Mouse (Mus musculus) CH12.LX (cell line): ENCODE data around the gene Aspscr1. TPM values are rescaled to one million over a fixed set of nuclear protein-coding genes. Genes with fewer than 3 reads are reported as not detected.
A peak's percentile ranks its signal among the peaks of the same experiment; 100 is the strongest.

ENCODE experiments used
- DNase-seq: peaks from one replicate; pipeline ENCODE4 v3.0.0-alpha.2; 2013; ENCODE audit errors: extremely low read depth
- H3K27ac ChIP-seq: 2 replicates; pipeline ENCODE4 v1.5.1; 2012; ENCODE audit warnings: low read depth, mild to moderate bottlenecking, control low read depth, moderate library complexity; ENCODE audit not compliant: insufficient read depth
- H3K27me3 ChIP-seq: replicated peaks from 2 replicates; pipeline ENCODE3; 2012; ENCODE audit warnings: inconsistent platforms
- H3K36me3 ChIP-seq, 2 experiments: replicated peaks in 1 of 2; 2 replicates each; pipeline versions ENCODE3 to v1.6.1; 2012; ENCODE audit warnings: inconsistent platforms in 1 of 2, low read length in 1 of 2, mild to moderate bottlenecking in 1 of 2, mixed read lengths in 1 of 2, moderate library complexity in 1 of 2; ENCODE audit not compliant: control insufficient read depth in 1 of 2, insufficient read depth in 1 of 2
- H3K4me1 ChIP-seq, 2 experiments: 2 replicates each; pipeline ENCODE4 v1.6.1; 2012; ENCODE audit warnings: inconsistent platforms in 1 of 2, moderate library complexity in 1 of 2; ENCODE audit not compliant: insufficient read depth in 2 of 2, control insufficient read depth in 1 of 2
- H3K4me2 ChIP-seq: 2 replicates; pipeline ENCODE4 v1.6.1; 2012; ENCODE audit warnings: low read depth, mild to moderate bottlenecking, control low read depth; ENCODE audit not compliant: poor library complexity, insufficient read depth, severe bottlenecking
- H3K4me3 ChIP-seq, 3 experiments: fragments of 150-350 bp in 1 of 3; sonication (generic) in 1 of 3; replicated peaks in 1 of 3; 2 replicates each; pipeline versions ENCODE3 to v1.5.1; 2011 to 2012; ENCODE audit warnings: low read depth in 2 of 3, low read length in 2 of 3, mild to moderate bottlenecking in 2 of 3, moderate library complexity in 2 of 3, control low read depth in 1 of 3, improper control_type of control experiment in 1 of 3, inconsistent platforms in 1 of 3, mixed read lengths in 1 of 3; ENCODE audit not compliant: poor library complexity in 1 of 3
- H3K79me2 ChIP-seq: replicated peaks from 2 replicates; pipeline ENCODE4 v1.6.1; 2012; ENCODE audit warnings: mild to moderate bottlenecking, moderate library complexity; ENCODE audit not compliant: control insufficient read depth, poor library complexity, insufficient read depth, severe bottlenecking; ENCODE audit errors: extremely low read depth
- H3K9ac ChIP-seq: 2 replicates; pipeline ENCODE4 v1.6.1; 2012; ENCODE audit warnings: low read depth, mild to moderate bottlenecking, control low read depth, moderate library complexity; ENCODE audit not compliant: insufficient read depth
- H3K9me3 ChIP-seq: replicated peaks from 2 replicates; pipeline ENCODE3; 2012; ENCODE audit warnings: low read length, inconsistent platforms, mixed read lengths
- BHLHE40 ChIP-seq: IDR thresholded peaks from 2 replicates; pipeline ENCODE4 v1.6.1; 2011; ENCODE audit warnings: mild to moderate bottlenecking, low read depth, low read length, improper control_type of control experiment
- CHD2 ChIP-seq: IDR thresholded peaks from 2 replicates; pipeline ENCODE4 v1.6.1; 2011; ENCODE audit warnings: low read length, improper control_type of control experiment
- CTCF ChIP-seq, 2 experiments: IDR thresholded peaks in 1 of 2; conservative IDR thresholded peaks in 1 of 2; 2 replicates each; pipeline ENCODE4 v1.5.1; 2011 to 2012; ENCODE audit warnings: low read depth in 2 of 2, low read length in 2 of 2, improper control_type of control experiment in 1 of 2, inconsistent platforms in 1 of 2, mild to moderate bottlenecking in 1 of 2, moderate library complexity in 1 of 2
- E2F4 ChIP-seq: IDR thresholded peaks from 2 replicates; pipeline ENCODE4 v1.6.1; 2011; ENCODE audit warnings: low read depth, low read length, improper control_type of control experiment; ENCODE audit not compliant: insufficient replicate concordance
- ELF1 ChIP-seq: IDR thresholded peaks from 2 replicates; pipeline ENCODE4 v1.6.1; 2014; ENCODE audit warnings: low read depth, mild to moderate bottlenecking, inconsistent platforms, low read length, improper control_type of control experiment
- GABPA ChIP-seq: IDR thresholded peaks from 2 replicates; pipeline ENCODE4 v1.6.1; 2012; ENCODE audit warnings: low read depth, low read length, improper control_type of control experiment, inconsistent platforms; ENCODE audit not compliant: insufficient replicate concordance
- HCFC1 ChIP-seq: IDR thresholded peaks from 2 replicates; pipeline ENCODE4 v1.6.1; 2012; ENCODE audit warnings: low read depth, mild to moderate bottlenecking, inconsistent platforms, low read length, improper control_type of control experiment
- IRF4 ChIP-seq: IDR thresholded peaks from 2 replicates; pipeline ENCODE4 v1.6.1; 2014; ENCODE audit warnings: low read depth, mild to moderate bottlenecking, inconsistent platforms, low read length, improper control_type of control experiment
- KAT2A ChIP-seq: IDR thresholded peaks from 2 replicates; pipeline ENCODE4 v1.6.1; 2012; ENCODE audit warnings: low read length, improper control_type of control experiment, inconsistent platforms; ENCODE audit not compliant: insufficient replicate concordance
- MAZ ChIP-seq: IDR thresholded peaks from 2 replicates; pipeline ENCODE4 v1.6.1; 2012; ENCODE audit warnings: low read depth, mild to moderate bottlenecking, inconsistent platforms, low read length, improper control_type of control experiment, moderate library complexity
- MXI1 ChIP-seq: IDR thresholded peaks from 2 replicates; pipeline ENCODE4 v1.6.1; 2011; ENCODE audit warnings: mild to moderate bottlenecking, low read depth, low read length, improper control_type of control experiment
- MYC ChIP-seq: IDR thresholded peaks from 2 replicates; pipeline ENCODE4 v1.6.1; 2011; ENCODE audit warnings: low read depth, mild to moderate bottlenecking, improper control_type of control experiment, low read length
- NELFE ChIP-seq: IDR thresholded peaks from 2 replicates; pipeline ENCODE4 v1.6.1; 2011; ENCODE audit warnings: low read depth, low read length, improper control_type of control experiment
- NRF1 ChIP-seq: IDR thresholded peaks from 2 replicates; pipeline ENCODE4 v1.6.1; 2014; ENCODE audit warnings: low read depth, mild to moderate bottlenecking, inconsistent platforms, low read length, improper control_type of control experiment, moderate library complexity
- PAX5 ChIP-seq: IDR thresholded peaks from 2 replicates; pipeline ENCODE4 v1.6.1; 2012; ENCODE audit warnings: low read length, inconsistent platforms, mixed read lengths
- POLR2A ChIP-seq: IDR thresholded peaks from 2 replicates; pipeline ENCODE4 v1.6.1; 2011; ENCODE audit warnings: low read depth, mild to moderate bottlenecking, improper control_type of control experiment, low read length
- POLR2AphosphoS2 ChIP-seq: IDR thresholded peaks from 2 replicates; pipeline ENCODE4 v1.6.1; 2011; ENCODE audit warnings: low read depth, low read length, improper control_type of control experiment
- RAD21 ChIP-seq: IDR thresholded peaks from 2 replicates; pipeline ENCODE4 v1.6.1; 2011; ENCODE audit warnings: low read depth, mild to moderate bottlenecking, low read length, improper control_type of control experiment, moderate library complexity
- RCOR1 ChIP-seq: conservative IDR thresholded peaks from 2 replicates; pipeline ENCODE4 v1.6.1; 2012; ENCODE audit warnings: low read depth, mild to moderate bottlenecking, inconsistent platforms, low read length, improper control_type of control experiment
- SIN3A ChIP-seq: IDR thresholded peaks from 2 replicates; pipeline ENCODE4 v1.6.1; 2012; ENCODE audit warnings: low read length, improper control_type of control experiment, inconsistent platforms
- SMC3 ChIP-seq: IDR thresholded peaks from 2 replicates; pipeline ENCODE4 v1.6.1; 2011; ENCODE audit warnings: low read depth, low read length, improper control_type of control experiment
- TBP ChIP-seq: conservative IDR thresholded peaks from 2 replicates; pipeline ENCODE4 v1.6.1; 2011; ENCODE audit warnings: low read depth, low read length, improper control_type of control experiment
- UBTF ChIP-seq: IDR thresholded peaks from 2 replicates; pipeline ENCODE4 v1.6.1; 2012; ENCODE audit warnings: low read depth, mild to moderate bottlenecking, inconsistent platforms, low read length, improper control_type of control experiment, moderate library complexity
- USF1 ChIP-seq: IDR thresholded peaks from 2 replicates; pipeline ENCODE4 v1.6.1; 2014; ENCODE audit warnings: low read depth, mild to moderate bottlenecking, inconsistent platforms, low read length, improper control_type of control experiment
- USF2 ChIP-seq: conservative IDR thresholded peaks from 2 replicates; pipeline ENCODE4 v1.6.1; 2011; ENCODE audit warnings: low read depth, low read length, improper control_type of control experiment
- ZKSCAN1 ChIP-seq: IDR thresholded peaks from 2 replicates; pipeline ENCODE4 v1.6.1; 2012; ENCODE audit warnings: low read depth, inconsistent platforms, low read length, improper control_type of control experiment, borderline replicate concordance
- dilution Hi-C: fragments of 300-500 bp; cut with MboI; formaldehyde crosslinking; loops from 2 replicates; pipeline ENCODE4 v1.14.3; 2020; ENCODE audit warnings: low sequenced_read_pairs; ENCODE audit not compliant: extremely low pct_unique_long_range_greater_than_20kb, extremely low pct_ligation_motif_present
- in situ Hi-C: fragments of 300-500 bp; cut with MboI; formaldehyde crosslinking; loops from 3 replicates; pipeline ENCODE4 v1.14.3; 2019; ENCODE audit warnings: low sequenced_read_pairs, low pct_ligation_motif_present, low pct_unique_long_range_greater_than_20kb, mixed read lengths
- polyA plus RNA-seq: library from polyadenylated mRNA; unstranded; fragments of >175 nt; gene quantifications from 2 replicates; pipeline ENCODE4 v1.2.1, GENCODE M21; 2012; ENCODE audit warnings: low read depth; ENCODE audit not compliant: insufficient read length
- total RNA-seq, 2 experiments: library from RNA; depleted of rRNA; stranded (reverse); fragments of 300-350 nt in 1 of 2; fragments of >200 nt in 1 of 2; gene quantifications; 2 replicates each; pipeline ENCODE4 v1.2.3; 2012 to 2014

Gene Aspscr1
- total and polyA plus RNA-seq, 3 experiments: 27.3 to 69.9 (median 34.1) TPM

GRCm38 (mm10) chr11:120711980-120712604, 39.3 kb downstream of the Aspscr1 start:
- TF ChIP-seq POLR2AphosphoS2: 0 out of 2 replicates have a peak, but pooled peaks have one; percentile 39
- TF ChIP-seq UBTF: no peak
- no peak overlapping the region for H3K4me2 ChIP-seq
- peaks cover 19 to 38% of the 10 kb centered on the region in 2 experiments for H3K4me1 ChIP-seq
- H3K27ac ChIP-seq: no peak overlapping the region
- H3K9me3 ChIP-seq: no peaks in the 10 kb centered on the region
- peaks cover 41 to 75% of the 10 kb centered on the region in 2 experiments for H3K36me3 ChIP-seq
- no peaks in the 10 kb centered on the region for H3K27me3 ChIP-seq
- no peak for DNase-seq
- dilution Hi-C loops (no loop called here), in situ Hi-C loops (no loop called here)
- no peak overlapping the region for H3K9ac ChIP-seq
- H3K79me2 ChIP-seq: no peaks in the 10 kb centered on the region
- no peak overlapping the region for H3K4me3 ChIP-seq

- H3K27me3 ChIP-seq: no peaks in the 10 kb centered on the region
- no peaks in the 10 kb centered on the region for H3K9me3 ChIP-seq
- TF ChIP-seq SMC3 (peak; percentile 80), NELFE (no peak), USF1 (no peak), HCFC1 (no peak), MXI1 (peak; percentile 92), RCOR1 (no peak), SIN3A (no peak), PAX5 (no peak), BHLHE40 (no peak; the same call in 1 of the 2 replicates), ELF1 (no peak), E2F4 (no peak), POLR2AphosphoS2 (peak; percentile 1; the same call in 1 of the 2 replicates), POLR2A (peak; percentile 24; the same call in 1 of the 2 replicates), TBP (no peak), MAZ (peak; percentile 91), UBTF (no peak), IRF4 (peak; percentile 12; the same call in 1 of the 2 replicates), CHD2 (no peak), RAD21 (peak; percentile 66), CTCF (conservative IDR thresholded peaks at IDR 0.05 in 1 of 2, IDR thresholded peaks at IDR 0.05 in 1 of 2; ENCODE audit: low read depth in 2 of 2, low read length in 2 of 2) (peak in 1 of 2 experiments; percentile 88; a peak in 2 of 4 replicates), MYC (0 out of 2 replicates have a peak, but pooled peaks have one; percentile 17), NRF1 (no peak), USF2 (no peak), KAT2A (no peak), ZKSCAN1 (no peak), GABPA (no peak)
- dilution Hi-C loops (no loop called here), in situ Hi-C loops (no loop called here)
- peak overlapping the region; percentile 70 to 95 (median 82) for H3K4me3 ChIP-seq
- H3K9ac ChIP-seq: peak overlapping the region; percentile 71
- peak; percentile 67 for DNase-seq
- H3K36me3 ChIP-seq: peaks cover 50 to 80% of the 10 kb centered on the region in 2 experiments
- H3K4me2 ChIP-seq: peak overlapping the region; percentile 88
- peak overlapping the region; percentile 14; the same call in 1 of the 2 replicates for H3K27ac ChIP-seq
- peaks cover 16 to 33% of the 10 kb centered on the region in 2 experiments for H3K4me1 ChIP-seq
- H3K79me2 ChIP-seq: no peaks in the 10 kb centered on the region
These were observed 40.2 kb downstream of the Aspscr1 start for GRCm38 (mm10) chr11:120712771-120713568.
